Mouse (Mus musculus): Measurements from ENCODE around the gene Med20. TPM values are rescaled to one million over a fixed set of nuclear protein-coding genes. Genes with fewer than 3 reads are reported as not detected.

Med20 gene
- total RNA-seq, 2 experiments from 2014 or later: 27.2 to 32.7 TPM

GRCm38 (mm10) chr17:47658741-47659243 lies 47.4 kb downstream of the Med20 start:
- intact Hi-C loops (cut with DNase I): no loop called here

DNA sequence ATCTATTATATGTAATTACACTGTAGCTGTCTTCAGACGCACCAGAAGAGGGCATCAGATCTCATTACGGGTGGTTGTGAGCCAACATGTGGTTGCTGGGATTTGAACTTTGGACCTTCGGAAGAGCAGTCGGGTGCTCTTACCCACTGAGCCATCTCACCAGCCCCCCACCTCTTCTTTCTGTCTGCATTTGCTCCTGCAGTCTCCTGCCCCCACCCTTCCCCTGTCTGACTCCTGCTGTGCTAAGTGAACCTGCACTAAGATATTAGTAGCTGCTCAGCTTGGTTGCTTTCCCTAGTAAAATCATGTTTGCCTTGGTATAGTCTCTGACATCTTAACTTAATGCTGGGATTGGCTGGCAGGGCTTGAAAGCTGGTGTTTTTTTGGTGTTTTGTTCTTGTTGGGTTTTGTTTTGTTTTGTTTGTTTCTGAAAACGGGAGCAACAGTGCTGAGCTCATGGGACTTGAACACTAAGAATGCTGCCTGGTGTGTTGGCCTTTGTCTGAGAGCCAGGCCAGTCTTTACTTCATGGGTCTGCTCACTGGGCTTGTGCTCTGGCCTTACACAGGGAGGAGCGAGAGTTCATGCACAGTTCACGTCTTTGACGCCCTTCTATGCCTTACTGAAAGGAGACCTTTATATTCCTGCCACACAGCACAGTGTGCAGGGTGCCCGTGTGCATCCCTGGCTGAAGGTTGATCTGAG lies 51.8 kb downstream of the Med20 start:
- no peak for DNase-seq (ENCODE audit: low spot score in 2 of 2)
- intact Hi-C loops (cut with DNase I): no loop called here

More at GRCm38 (mm10) chr17:47658741-47659243, 47.4 kb downstream of the Med20 start:
- no peak for DNase-seq (ENCODE audit: low spot score in 2 of 2)

- DNase-seq (ENCODE audit: low spot score in 2 of 2): no peak
- intact Hi-C loops (cut with DNase I): no loop called here
These were observed 53.1 kb downstream of the Med20 start for GRCm38 (mm10) chr17:47664474-47664873.

- DNase-seq (ENCODE audit: low spot score in 2 of 2): no peak
- intact Hi-C loops (cut with DNase I): no loop called here
These were observed 57.8 kb downstream of the Med20 start for GRCm38 (mm10) chr17:47669166-47669565.

- DNase-seq (ENCODE audit: low spot score in 2 of 2): peak in 1 of 2 experiments; percentile 48
- intact Hi-C loops (cut with DNase I): no loop called here
These were observed 60.6 kb downstream of the Med20 start for GRCm38 (mm10) chr17:47671988-47672310.

- peak; percentile 53 to 57 for DNase-seq (ENCODE audit: low spot score in 2 of 2)
- intact Hi-C loops (cut with DNase I): no loop called here
These were observed 61.1 kb downstream of the Med20 start for GRCm38 (mm10) chr17:47672311-47673111.

Other genes starting within 250 kb of the Med20 start
- 10 to 100 TPM; 30.0 to 36.1 TPM for gene Mrps10, start 242.7 kb upstream of the Med20 start, total RNA-seq (2021)
- gene Guca1b, start 226.2 kb upstream of the Med20 start, total RNA-seq (2021): 1 to 10 TPM; 1.3 TPM
- not detected for gene Guca1a, start 211.0 kb upstream of the Med20 start, total RNA-seq (2021)
- gene AI661453, start 175.0 kb upstream of the Med20 start, total RNA-seq (2021): under 1 TPM; 0.32 to 0.41 TPM
- under 1 TPM in 1 of 2 experiments, not detected in 1; 0.39 TPM for gene 1700001C19Rik, start 174.2 kb upstream of the Med20 start, total RNA-seq (2021)
- gene Taf8, start 109.3 kb upstream of the Med20 start, total RNA-seq (2021): 10 to 100 TPM; 16.4 to 16.7 TPM
- gene Ccnd3, start 106.5 kb upstream of the Med20 start, total RNA-seq (2021): 10 to 100 TPM; 31.0 to 31.7 TPM
- gene Bysl, start 90 bp upstream of the Med20 start, total RNA-seq (2021): 10 to 100 TPM; 18.2 to 18.5 TPM
- 1 to 10 TPM; 3.5 to 7.2 TPM for gene Gm20517, start within 50 bp of the Med20 start, total RNA-seq (2021)
- 10 to 100 TPM in 1 of 2 experiments, 1 to 10 TPM in 1; 9.9 to 11.6 TPM for gene Usp49, start 19.1 kb downstream of the Med20 start, total RNA-seq (2021)
- 100 to 1,000 TPM; 209 to 215 TPM for gene Tomm6, start 76.8 kb downstream of the Med20 start, total RNA-seq (2021)
- 10 to 100 TPM; 22.0 to 24.2 TPM for gene Frs3, start 77.4 kb downstream of the Med20 start, total RNA-seq (2021)
- gene Gm21981, start 82.9 kb downstream of the Med20 start, total RNA-seq (2021): 1 to 10 TPM; 3.3 to 3.8 TPM
- gene Prickle4, start 83.2 kb downstream of the Med20 start, total RNA-seq (2021): 1 to 10 TPM; 4.2 to 5.7 TPM
- gene Pgc, start 115.3 kb downstream of the Med20 start, total RNA-seq (2021): not detected
- gene Tfeb, start 125.4 kb downstream of the Med20 start, total RNA-seq (2021): 10 to 100 TPM in 1 of 2 experiments, 1 to 10 TPM in 1; 8.2 to 11.5 TPM
- gene Mdfi, start 223.1 kb downstream of the Med20 start, total RNA-seq (2021): 1 to 10 TPM in 1 of 2 experiments, under 1 TPM in 1; 0.80 to 1.4 TPM